Mouse (Mus musculus) liver, embryonic 14.5 days (tissue): ENCODE data around the gene Mn1.

ENCODE experiments used
- CTCF ChIP-seq: IDR thresholded peaks from 2 replicates; pipeline ENCODE4 v1.5.1; 2016; ENCODE audit warnings: antibody characterized with exemption, low read depth, control low read depth
- EP300 ChIP-seq: IDR thresholded peaks from 2 replicates; pipeline ENCODE4 v1.6.1; 2016; ENCODE audit warnings: antibody characterized with exemption, low read depth

GRCm38 (mm10) chr5:111443636-111444035, 26.5 kb downstream of the Mn1 start:
- no peak for TF ChIP-seq CTCF
- no peak for TF ChIP-seq EP300
